Mouse (Mus musculus) adrenal gland, adult 8-10 months (tissue): Measurements from ENCODE around the gene Colq. TPM values are rescaled to one million over a fixed set of nuclear protein-coding genes. Genes with fewer than 3 reads are reported as not detected.
"Not testable (repeated sequence)": the region's sequence is repeated elsewhere in the genome, so short reads cannot be mapped to it uniquely, and the experiment has no call there.

Experiments
- DNase-seq: peaks from one replicate; pipeline ENCODE4 v3.0.0; 2022
- total RNA-seq, 4 experiments: library from RNA; stranded (reverse); gene quantifications; 2 replicates each; pipeline ENCODE4 v1.2.4; 2022

Gene Colq
- under 1 TPM in 1 of 4 experiments, not detected in 3; 0.10 TPM for total RNA-seq

GRCm38 (mm10) chr14:31591243-31591642 is at the start of gene Colq:
Gene Colq (minus strand): TSS chr14:31591343.
- DNase-seq: no peak

- no peak for DNase-seq
Measured at GRCm38 (mm10) chr14:31640346-31640889, 49.3 kb upstream of the Colq start, which contains the start of gene Gm49387. Gene Gm49387 (minus strand): TSS chr14:31640878.

- DNase-seq: no peak
Measured at GRCm38 (mm10) chr14:31630677-31631076, 39.5 kb upstream of the Colq start.

GRCm38 (mm10) chr14:31622748-31623147 is 31.6 kb upstream of the Colq start:
- DNase-seq: no peak

GRCm38 (mm10) chr14:31620591-31621223 is 29.6 kb upstream of the Colq start:
- no peak for DNase-seq

GRCm38 (mm10) chr14:31617997-31618396 is 26.9 kb upstream of the Colq start:
- DNase-seq: no peak

GRCm38 (mm10) chr14:31617204-31617603 is 26.1 kb upstream of the Colq start:
- no peak for DNase-seq

GRCm38 (mm10) chr14:31613671-31614070 is 22.5 kb upstream of the Colq start:
- no peak for DNase-seq

GRCm38 (mm10) chr14:31611986-31612385 is 20.8 kb upstream of the Colq start:
- DNase-seq: no peak

- no peak for DNase-seq
Measured at GRCm38 (mm10) chr14:31605514-31605913, 14.4 kb upstream of the Colq start.

- DNase-seq: no peak
Measured at GRCm38 (mm10) chr14:31604916-31605315, 13.8 kb upstream of the Colq start.

GRCm38 (mm10) chr14:31602616-31602979 is 11.5 kb upstream of the Colq start:
- not testable (repeated sequence) for DNase-seq

GRCm38 (mm10) chr14:31601908-31602615 is 10.9 kb upstream of the Colq start:
- DNase-seq: no peak

GRCm38 (mm10) chr14:31597446-31597845 is 6.3 kb upstream of the Colq start:
- DNase-seq: no peak

- no peak for DNase-seq
Measured at GRCm38 (mm10) chr14:31596408-31596807, 5.3 kb upstream of the Colq start.

GRCm38 (mm10) chr14:31594693-31595092 is 3.5 kb upstream of the Colq start:
- DNase-seq: no peak

- DNase-seq: no peak
Measured at GRCm38 (mm10) chr14:31593036-31593435, 1.9 kb upstream of the Colq start.

GRCm38 (mm10) chr14:31586451-31586850 is 4.7 kb downstream of the Colq start:
- DNase-seq: no peak

- no peak for DNase-seq
Measured at GRCm38 (mm10) chr14:31583082-31583481, 8.1 kb downstream of the Colq start.

- DNase-seq: no peak
Measured at GRCm38 (mm10) chr14:31577966-31578735, 13.0 kb downstream of the Colq start.

- no peak for DNase-seq
Measured at GRCm38 (mm10) chr14:31576846-31577697, 14.1 kb downstream of the Colq start.

GRCm38 (mm10) chr14:31575866-31576265 is 15.3 kb downstream of the Colq start:
- no peak for DNase-seq
